Mouse (Mus musculus) layer of hippocampus, adult 8-10 months (tissue): Measurements from ENCODE around the gene Psma6. TPM values are rescaled to one million over a fixed set of nuclear protein-coding genes. Genes with fewer than 3 reads are reported as not detected.
A peak's percentile ranks its signal among the peaks of the same experiment; 100 is the strongest.
"Not testable (repeated sequence)": the region's sequence is repeated elsewhere in the genome, so short reads cannot be mapped to it uniquely, and the experiment has no call there.

Experiments used
- DNase-seq, 2 experiments: peaks; one replicate each; pipeline ENCODE4 v3.0.0; 2022; ENCODE audit warnings: low spot score in 2 of 2
- total RNA-seq, 4 experiments: library from RNA; stranded (reverse); gene quantifications; 2 replicates each; pipeline ENCODE4 v1.2.4; 2022

Gene Psma6
- 100 to 1,000 TPM; 139 to 158 (median 150) TPM for total RNA-seq

- DNase-seq = no peak
These were observed at the start of gene Psma6 for GRCm38 (mm10) chr12:55384023-55384749. Psma6 (plus strand) TSS chr12:55384222.

- DNase-seq = not testable (repeated sequence)
These were observed 45.5 kb upstream of the Psma6 start for GRCm38 (mm10) chr12:55338490-55338889.

GRCm38 (mm10) chr12:55343045-55343444 is 41.0 kb upstream of the Psma6 start:
- DNase-seq = not testable (repeated sequence)

GRCm38 (mm10) chr12:55343998-55344397 is 40.0 kb upstream of the Psma6 start:
- DNase-seq = no peak

GRCm38 (mm10) chr12:55344583-55344982 is 39.4 kb upstream of the Psma6 start:
- peak in 1 of 2 experiments; percentile 10 for DNase-seq

GRCm38 (mm10) chr12:55353423-55353822 is 30.6 kb upstream of the Psma6 start:
- DNase-seq = no peak

GRCm38 (mm10) chr12:55354904-55355303 is 29.1 kb upstream of the Psma6 start:
- peak; percentile 11 to 23 for DNase-seq

GRCm38 (mm10) chr12:55357303-55357702 is 26.7 kb upstream of the Psma6 start:
- no peak for DNase-seq

- DNase-seq = no peak
These were observed 23.1 kb upstream of the Psma6 start for GRCm38 (mm10) chr12:55360929-55361328.

- no peak for DNase-seq
These were observed 18.9 kb upstream of the Psma6 start for GRCm38 (mm10) chr12:55365083-55365482.

- DNase-seq = no peak
These were observed 11.5 kb upstream of the Psma6 start for GRCm38 (mm10) chr12:55372424-55373055.

GRCm38 (mm10) chr12:55376956-55377609 is 6.9 kb upstream of the Psma6 start:
- no peak for DNase-seq

GRCm38 (mm10) chr12:55377610-55377980 is 6.4 kb upstream of the Psma6 start:
- DNase-seq = no peak

- DNase-seq = no peak
These were observed 804 bp downstream of the Psma6 start for GRCm38 (mm10) chr12:55384826-55385225.

GRCm38 (mm10) chr12:55385931-55386330 is 1.9 kb downstream of the Psma6 start:
- peak in 1 of 2 experiments; percentile 12 for DNase-seq

GRCm38 (mm10) chr12:55386456-55386855 is 2.4 kb downstream of the Psma6 start:
- DNase-seq = no peak

GRCm38 (mm10) chr12:55387083-55387787 is 3.2 kb downstream of the Psma6 start:
- DNase-seq = no peak

- no peak for DNase-seq
These were observed 3.9 kb downstream of the Psma6 start for GRCm38 (mm10) chr12:55387788-55388465.

GRCm38 (mm10) chr12:55388478-55388877 is 4.5 kb downstream of the Psma6 start:
- DNase-seq = no peak

GRCm38 (mm10) chr12:55389132-55390081 is 5.4 kb downstream of the Psma6 start:
- DNase-seq = no peak
